Comparison of ENCODE assay signal across 30 mouse cellular contexts in the genomic region with DNA sequence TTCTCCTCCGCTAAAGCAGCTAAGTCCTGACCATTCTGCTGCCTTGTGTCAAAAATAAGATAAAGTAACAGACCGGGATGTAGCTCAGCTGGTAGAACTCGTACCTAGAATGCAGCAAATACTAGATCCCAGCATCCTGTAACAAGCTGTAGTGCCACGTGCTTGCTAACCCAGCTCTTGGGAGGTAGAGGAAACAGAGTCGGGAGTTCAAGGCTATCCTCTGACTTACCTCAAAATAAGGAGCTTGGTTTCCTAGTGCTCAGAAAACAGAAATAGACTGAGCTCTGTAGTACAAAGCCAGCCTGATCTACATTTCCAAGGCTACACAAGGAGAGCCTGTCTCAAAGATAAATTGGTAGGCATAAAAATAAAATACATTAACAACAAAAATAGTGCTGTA. TPM values are rescaled to one million over a fixed set of nuclear protein-coding genes. Genes with fewer than 3 reads are reported as not detected.
"Had no signal": no experiment of that assay in that cellular context is flagged by ENCODE, and none has a peak within 500 bp of the region (broad histone marks: within the 10 kb centered on the region; RNA-seq: fewer than 3 reads in every experiment).

No protein-coding gene starts in this region.

- H3K36me3 ChIP-seq: limb, embryonic 10.5 days; limb, embryonic 13.5 days; liver, embryonic 12.5 days; liver, embryonic 15.5 days; midbrain, embryonic 10.5 days; midbrain, embryonic 15.5 days; neural tube, embryonic 13.5 days; stomach, embryonic 15.5 days had no signal

- ATAC-seq: intestine, embryonic 16.5 days; liver, embryonic 12.5 days; midbrain, embryonic 15.5 days had no signal

- DNase-seq: kidney, adult 18-20 months; kidney, postnatal 25 days; layer of hippocampus, adult 9-11 months; liver; lung, adult 18-20 months; lung, postnatal 14 days; retina, postnatal 1 day; right cerebral cortex, postnatal 25 days; spleen, adult 18-20 months; thymus, postnatal 25 days had no signal

- H3K9ac ChIP-seq: limb, embryonic 13.5 days; liver, embryonic 12.5 days; liver, embryonic 15.5 days; midbrain, embryonic 15.5 days; neural tube, embryonic 13.5 days; stomach, embryonic 15.5 days had no signal

- H3K4me1 ChIP-seq: liver, embryonic 12.5 days; liver, embryonic 15.5 days; midbrain, embryonic 15.5 days; stomach, embryonic 15.5 days had no signal

- H3K4me2 ChIP-seq: limb, embryonic 13.5 days; liver, embryonic 12.5 days; liver, embryonic 15.5 days; midbrain, embryonic 15.5 days; neural tube, embryonic 13.5 days; stomach, embryonic 15.5 days had no signal

- H3K27ac ChIP-seq: kidney, postnatal 0 days; layer of hippocampus, adult 2 months; limb, embryonic 10.5 days; limb, embryonic 13.5 days; liver, embryonic 12.5 days; liver, embryonic 15.5 days; macrophage; midbrain, embryonic 15.5 days; neural tube, embryonic 13.5 days; stomach, embryonic 15.5 days had no signal

- H3K4me3 ChIP-seq: layer of hippocampus, adult 2 months; limb, embryonic 10.5 days; limb, embryonic 13.5 days; liver, embryonic 12.5 days; liver, embryonic 15.5 days; midbrain, embryonic 10.5 days; midbrain, embryonic 15.5 days; neural tube, embryonic 13.5 days; stomach, embryonic 15.5 days had no signal

- H3K27me3 ChIP-seq: limb, embryonic 13.5 days; liver, embryonic 12.5 days; liver, embryonic 15.5 days; midbrain, embryonic 15.5 days; neural tube, embryonic 13.5 days; stomach, embryonic 15.5 days had no signal

- H3K9me3 ChIP-seq: limb, embryonic 10.5 days; limb, embryonic 13.5 days; liver, embryonic 12.5 days; liver, embryonic 15.5 days; midbrain, embryonic 10.5 days; midbrain, embryonic 15.5 days; neural tube, embryonic 13.5 days; stomach, embryonic 15.5 days had no signal

RNA-seq across cellular contexts. Expression of a gene that starts 23.5 kb away (rescaled TPM):
- total RNA-seq: layer of hippocampus, adult 2 months; layer of hippocampus, postnatal 25 days; left cerebral cortex, adult 18-20 months; left cerebral cortex, postnatal 25 days; megakaryocyte, adult 5-6 weeks; neutrophil, adult 5-6 weeks had no signal
- polyA plus RNA-seq: intestine, embryonic 16.5 days; kidney, postnatal 0 days; large intestine, adult 2 months; limb, embryonic 10.5 days; limb, embryonic 13.5 days; liver, embryonic 12.5 days; liver, embryonic 15.5 days; lung, embryonic 16.5 days; macrophage; midbrain, embryonic 10.5 days; midbrain, embryonic 15.5 days; neural tube, embryonic 13.5 days; stomach, embryonic 15.5 days; thymus, postnatal 0 days had no signal
